Mouse (Mus musculus) stomach, embryonic 16.5 days (tissue): ENCODE measurements around the gene Cavin1. TPM values are rescaled to one million over a fixed set of nuclear protein-coding genes. Genes with fewer than 3 reads are reported as not detected.

Experiments
- ATAC-seq: fragments of 200-750 bp; cut with Nextera tagmentation; 2 replicates; pipeline ENCODE4 v1.8.0; 2017; ENCODE audit warnings: moderate number of reproducible peaks, moderate TSS enrichment; ENCODE audit not compliant: insufficient read depth, low FRiP score
- H3K27ac ChIP-seq: fragments of 300-500 bp; sonication (generic); 2 replicates; pipeline ENCODE4 v1.5.1; 2014; ENCODE audit warnings: low read length
- H3K27me3 ChIP-seq: fragments of 300-500 bp; sonication (generic); 2 replicates; pipeline ENCODE4 v1.6.1; 2014; ENCODE audit warnings: low read length, control low read depth, mixed read lengths; ENCODE audit not compliant: control insufficient read depth, insufficient read depth
- H3K36me3 ChIP-seq: fragments of 300-500 bp; sonication (generic); 2 replicates; pipeline ENCODE4 v1.6.1; 2014; ENCODE audit warnings: low read length; ENCODE audit not compliant: control insufficient read depth, insufficient read depth
- H3K4me1 ChIP-seq: fragments of 300-500 bp; sonication (generic); 2 replicates; pipeline ENCODE4 v1.6.1; 2014; ENCODE audit warnings: low read length, control low read depth, mixed read lengths; ENCODE audit not compliant: control insufficient read depth, insufficient read depth
- H3K4me2 ChIP-seq: fragments of 300-500 bp; sonication (generic); 2 replicates; pipeline ENCODE4 v1.6.1; 2014; ENCODE audit warnings: low read depth, low read length, mixed read lengths
- H3K4me3 ChIP-seq: fragments of 300-500 bp; sonication (generic); replicated peaks from 2 replicates; pipeline ENCODE4 v1.5.1; 2014; ENCODE audit warnings: mild to moderate bottlenecking, low read length
- H3K9ac ChIP-seq: fragments of 300-500 bp; sonication (generic); 2 replicates; pipeline ENCODE4 v1.6.1; 2014; ENCODE audit warnings: low read length
- H3K9me3 ChIP-seq: fragments of 300-500 bp; sonication (generic); replicated peaks from 2 replicates; pipeline ENCODE4 v1.6.1; 2016; ENCODE audit warnings: low read length, control low read depth; ENCODE audit not compliant: control insufficient read depth
- WGBS: fragments of 180-500 bp; shearing (Covaris S2); extraction: QIAGEN DNeasy Blood & Tissue Kit; methylation state at CpG from one replicate; pipeline ENCODE4 v1.1.7; 2014; 5-methylcytosine and 5-hydroxymethylcytosine counted together
- polyA plus RNA-seq: library from polyadenylated mRNA; unstranded; fragments of >200 nt; fragmentation: Nextera tagmentation; extraction: Ambion mirVana; gene quantifications from 2 replicates; pipeline ENCODE4 v1.2.1, GENCODE M21; 2015

Cavin1 gene
- polyA plus RNA-seq, 1 experiment from 2014 or later = 381 TPM

DNA sequence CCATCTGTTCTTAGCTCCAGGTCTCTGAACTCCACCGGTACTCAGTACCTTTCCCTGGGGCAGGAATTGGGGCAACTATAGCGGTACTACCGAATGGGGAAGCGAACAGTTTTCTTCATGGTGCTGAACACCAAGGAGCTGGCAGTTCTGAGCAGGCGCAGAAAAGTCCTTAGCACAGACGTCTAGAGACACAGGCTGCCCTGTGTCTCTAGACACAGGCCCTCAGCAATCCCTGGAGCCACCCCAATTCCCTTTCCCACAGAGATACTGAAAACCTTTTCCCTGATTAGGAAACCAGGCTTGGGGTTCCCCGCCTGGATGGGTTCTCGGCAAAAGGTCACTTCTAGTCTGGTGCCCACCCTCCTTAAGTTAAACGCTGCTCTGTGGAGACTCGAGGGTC lies 768 bp upstream of the Cavin1 start:
- peak overlapping the region; percentile 97 for H3K27ac ChIP-seq

DNA sequence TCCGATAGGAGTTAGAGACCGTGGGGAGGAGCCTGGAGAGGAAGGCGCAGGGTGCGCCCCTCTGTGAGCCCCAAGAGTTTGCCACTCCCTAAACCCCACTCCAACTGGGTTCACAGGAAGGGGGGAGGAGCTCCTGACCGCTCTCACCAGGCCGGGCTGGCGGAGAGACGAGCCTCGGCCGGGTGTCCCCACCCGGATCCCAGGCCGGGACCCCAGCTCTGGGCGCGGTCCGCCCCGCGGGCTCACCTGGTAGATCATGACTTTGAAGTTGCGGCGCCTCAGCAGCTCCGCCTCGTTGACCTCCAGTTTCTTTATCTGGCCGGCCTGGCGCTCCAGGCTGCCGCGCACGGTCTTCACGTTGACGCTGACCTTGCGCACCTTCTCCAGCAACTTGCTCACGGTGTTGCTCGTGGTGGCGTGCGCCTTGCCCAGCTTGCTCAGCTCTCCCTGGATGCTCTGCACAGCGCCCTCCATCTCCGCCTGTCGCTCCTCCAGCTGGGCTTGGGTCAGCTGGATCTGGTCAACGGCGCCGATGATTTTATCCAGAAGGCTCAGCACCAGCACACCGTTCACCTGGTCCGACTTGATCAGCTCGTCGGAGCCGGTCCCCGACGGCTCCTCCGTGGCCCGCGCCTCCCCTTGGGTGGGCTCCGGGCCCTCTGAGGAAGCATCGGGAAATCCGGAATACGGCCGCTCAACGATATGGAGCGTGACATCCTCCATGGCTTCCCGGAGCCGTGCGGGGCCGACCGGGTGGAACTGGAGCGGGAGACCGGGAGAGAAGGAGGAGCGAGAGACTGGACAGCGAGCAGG lies 737 bp downstream of the Cavin1 start:
- Histone ChIP-seq H3K27me3 (0 out of 2 replicates have a peak, but pooled peaks cover 4% of the 10 kb centered on the region), H3K4me3 (peak overlapping the region; percentile 91), H3K27ac (peak overlapping the region; percentile 97), H3K36me3 (no peaks in the 10 kb centered on the region), H3K9ac (peak overlapping the region; percentile 90), H3K4me2 (peak overlapping the region; percentile 73), H3K4me1 (peaks cover 51% of the 10 kb centered on the region), H3K9me3 (no peaks in the 10 kb centered on the region)
- under 1% methylated on average over 65 of the region's 65 CpGs for WGBS
- peak; percentile 78 for ATAC-seq

More for the DNA sequence above, 768 bp upstream of the Cavin1 start:
- peaks cover 38% of the 10 kb centered on the region for H3K4me1 ChIP-seq
- H3K27me3 ChIP-seq = 0 out of 2 replicates have a peak, but pooled peaks cover 4% of the 10 kb centered on the region
- peak overlapping the region; percentile 73 for H3K4me2 ChIP-seq
- H3K9me3 ChIP-seq = no peaks in the 10 kb centered on the region
- H3K36me3 ChIP-seq = no peaks in the 10 kb centered on the region
- peak overlapping the region; percentile 91 for H3K4me3 ChIP-seq
- peak overlapping the region; percentile 90 for H3K9ac ChIP-seq
- ATAC-seq = no peak
- 70% methylated on average over 10 of the region's 10 CpGs for WGBS

DNA sequence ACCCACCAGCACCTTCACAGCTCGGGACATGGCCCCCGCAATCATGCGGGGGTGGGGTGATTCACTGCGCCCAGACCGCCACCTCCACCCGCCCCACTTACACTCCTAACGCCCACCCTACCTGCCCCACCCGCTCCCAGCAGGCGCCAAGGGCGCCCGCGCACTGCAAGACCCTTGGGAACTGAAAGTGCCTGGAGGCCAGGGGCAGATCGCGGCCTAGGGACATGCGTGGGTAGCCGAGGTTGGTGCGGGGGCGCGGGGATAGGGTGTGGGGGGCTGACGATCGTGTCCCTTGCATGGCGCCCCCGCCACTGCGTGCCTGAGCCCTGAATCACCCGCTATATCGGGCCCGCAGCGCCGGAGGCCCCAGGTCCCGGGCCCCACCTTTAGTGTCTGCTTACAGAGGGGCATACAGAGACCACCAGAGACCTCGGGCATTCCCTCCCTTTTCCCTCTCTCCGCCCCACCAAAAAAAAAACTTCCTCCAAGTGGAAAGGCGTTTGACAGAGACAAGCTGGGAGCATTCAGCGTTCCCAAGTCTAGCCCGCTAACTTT lies 1.4 kb downstream of the Cavin1 start:
- Histone ChIP-seq H3K9ac (peak overlapping the region; percentile 90), H3K4me1 (peaks cover 52% of the 10 kb centered on the region), H3K27me3 (0 out of 2 replicates have a peak, but pooled peaks cover 4% of the 10 kb centered on the region), H3K9me3 (no peaks in the 10 kb centered on the region), H3K4me2 (peak overlapping the region; percentile 73), H3K36me3 (no peaks in the 10 kb centered on the region), H3K27ac (peak overlapping the region; percentile 97), H3K4me3 (peak overlapping the region; percentile 91)
- 2% methylated on average over 35 of the region's 35 CpGs for WGBS
- ATAC-seq = peak; percentile 3; the same call in 1 of the 2 replicates

DNA sequence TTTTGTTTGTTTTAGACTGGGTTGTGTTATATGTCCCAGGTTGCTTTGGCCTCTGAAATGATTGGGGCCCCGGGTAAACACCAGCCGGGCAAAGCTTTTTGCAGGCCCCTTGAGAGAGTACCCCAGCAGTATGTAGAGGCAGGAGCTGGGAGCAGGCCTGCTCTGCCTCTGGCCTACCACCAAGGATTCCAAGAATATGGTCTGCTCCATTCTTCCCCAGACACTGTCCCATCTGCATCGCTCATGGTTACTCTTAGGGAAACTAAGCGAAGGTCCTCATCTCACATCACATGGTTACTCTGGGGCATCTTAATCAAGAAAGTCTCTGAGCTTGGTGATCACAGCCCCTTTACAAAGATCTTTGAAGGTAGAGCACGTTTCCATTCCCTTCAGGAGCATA lies 2.2 kb downstream of the Cavin1 start:
- Histone ChIP-seq H3K4me2 (peak overlapping the region; percentile 73), H3K9me3 (no peaks in the 10 kb centered on the region), H3K9ac (peak overlapping the region; percentile 90), H3K36me3 (no peaks in the 10 kb centered on the region), H3K27ac (peak overlapping the region; percentile 97), H3K27me3 (0 out of 2 replicates have a peak, but pooled peaks cover 4% of the 10 kb centered on the region), H3K4me3 (peak overlapping the region; percentile 91), H3K4me1 (peaks cover 59% of the 10 kb centered on the region)
- WGBS = 60% methylated on average over 5 of the region's 5 CpGs
- no peak for ATAC-seq

DNA sequence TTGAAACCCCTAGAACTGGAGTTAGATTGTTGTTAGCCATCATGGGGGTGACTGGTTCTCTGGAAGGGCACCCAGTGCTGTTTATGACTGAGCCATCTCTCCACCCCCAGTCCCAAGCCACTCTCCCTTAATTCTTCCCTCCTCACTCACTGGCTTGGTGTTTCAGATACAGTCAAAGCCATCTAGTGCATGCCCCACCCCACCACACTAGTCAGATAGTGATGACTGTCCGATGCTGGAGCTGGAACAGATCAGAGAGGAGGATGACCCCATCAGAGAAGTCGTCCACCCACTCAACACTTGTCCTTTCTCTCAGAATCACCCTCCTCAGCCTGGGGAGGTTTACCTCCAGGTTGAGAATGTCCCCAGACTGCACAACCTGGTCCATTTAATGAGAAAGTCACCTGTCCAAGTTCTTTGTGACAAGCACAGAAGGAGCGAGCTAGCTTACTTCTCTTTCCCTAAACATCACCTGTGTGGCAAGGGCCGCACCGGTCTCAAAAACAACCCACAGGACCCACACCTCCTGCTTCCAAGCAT lies 2.7 kb downstream of the Cavin1 start:
- 68% methylated on average over 5 of the region's 5 CpGs for WGBS
- Histone ChIP-seq H3K9me3 (no peaks in the 10 kb centered on the region), H3K27ac (peak overlapping the region; percentile 97; the same call in 1 of the 2 replicates), H3K4me2 (peak overlapping the region; percentile 73), H3K36me3 (no peaks in the 10 kb centered on the region), H3K27me3 (0 out of 2 replicates have a peak, but pooled peaks cover 4% of the 10 kb centered on the region), H3K9ac (peak overlapping the region; percentile 90), H3K4me1 (peaks cover 64% of the 10 kb centered on the region), H3K4me3 (peak overlapping the region; percentile 91)
- no peak for ATAC-seq

DNA sequence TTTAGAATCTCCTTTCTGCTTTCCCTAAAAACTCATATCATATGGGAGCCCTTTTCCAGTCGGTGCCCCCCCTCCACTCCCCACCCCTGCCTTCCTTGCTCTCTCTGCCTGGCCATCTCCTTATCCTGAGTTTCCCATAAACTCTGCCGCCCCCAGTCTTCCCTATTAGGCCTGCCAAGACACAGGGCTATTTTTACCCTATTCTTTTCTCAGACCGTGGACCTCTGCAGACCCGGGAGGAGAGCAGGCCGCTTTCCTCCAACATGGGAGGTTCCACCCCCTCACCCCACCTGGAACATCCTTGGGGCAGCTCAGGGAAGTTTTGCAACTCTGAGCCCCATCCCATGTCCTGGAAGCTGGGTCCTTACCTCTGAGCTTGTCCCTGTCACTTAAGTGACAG lies 3.3 kb downstream of the Cavin1 start:
- peaks cover 70% of the 10 kb centered on the region for H3K4me1 ChIP-seq
- peak overlapping the region; percentile 73 for H3K4me2 ChIP-seq
- peak overlapping the region; percentile 90; the same call in 1 of the 2 replicates for H3K9ac ChIP-seq
- no peaks in the 10 kb centered on the region for H3K9me3 ChIP-seq
- H3K27ac ChIP-seq = peak overlapping the region; percentile 97; the same call in 1 of the 2 replicates
- 60% methylated on average over 5 of the region's 5 CpGs for WGBS
- no peaks in the 10 kb centered on the region for H3K36me3 ChIP-seq
- ATAC-seq = no peak
- 0 out of 2 replicates have a peak, but pooled peaks cover 4% of the 10 kb centered on the region for H3K27me3 ChIP-seq
- H3K4me3 ChIP-seq = peak overlapping the region; percentile 91

DNA sequence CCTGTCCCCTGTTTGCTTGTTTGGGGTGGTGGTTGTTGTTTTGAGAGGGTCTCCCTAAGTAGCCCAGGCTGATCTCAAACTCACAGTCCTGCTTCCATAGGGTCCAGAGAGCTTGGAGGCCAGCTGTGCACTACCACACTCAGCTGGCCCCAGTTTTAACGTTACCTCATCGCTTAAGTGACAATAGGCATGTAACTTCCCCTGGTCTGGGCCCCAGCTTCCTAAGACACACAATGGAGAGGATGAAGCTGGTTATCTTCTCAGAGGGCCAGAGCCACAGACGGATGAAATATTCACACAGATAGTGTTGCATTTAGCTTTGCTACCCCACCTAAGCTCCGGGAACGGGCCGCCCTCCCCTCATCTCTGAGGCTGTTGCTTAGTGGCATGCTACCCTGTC lies 4.9 kb downstream of the Cavin1 start:
- Histone ChIP-seq H3K27ac (peak overlapping the region; percentile 7; the same call in 1 of the 2 replicates), H3K4me3 (0 out of 2 replicates have a peak overlapping the region, but pooled peaks have one; percentile 6), H3K4me2 (peak overlapping the region; percentile 26), H3K36me3 (no peaks in the 10 kb centered on the region), H3K27me3 (no peaks in the 10 kb centered on the region), H3K4me1 (peaks cover 71% of the 10 kb centered on the region), H3K9ac (peak overlapping the region; percentile 43; the same call in 1 of the 2 replicates), H3K9me3 (no peaks in the 10 kb centered on the region)
- no peak for ATAC-seq
- 63% methylated on average over 6 of the region's 6 CpGs for WGBS

DNA sequence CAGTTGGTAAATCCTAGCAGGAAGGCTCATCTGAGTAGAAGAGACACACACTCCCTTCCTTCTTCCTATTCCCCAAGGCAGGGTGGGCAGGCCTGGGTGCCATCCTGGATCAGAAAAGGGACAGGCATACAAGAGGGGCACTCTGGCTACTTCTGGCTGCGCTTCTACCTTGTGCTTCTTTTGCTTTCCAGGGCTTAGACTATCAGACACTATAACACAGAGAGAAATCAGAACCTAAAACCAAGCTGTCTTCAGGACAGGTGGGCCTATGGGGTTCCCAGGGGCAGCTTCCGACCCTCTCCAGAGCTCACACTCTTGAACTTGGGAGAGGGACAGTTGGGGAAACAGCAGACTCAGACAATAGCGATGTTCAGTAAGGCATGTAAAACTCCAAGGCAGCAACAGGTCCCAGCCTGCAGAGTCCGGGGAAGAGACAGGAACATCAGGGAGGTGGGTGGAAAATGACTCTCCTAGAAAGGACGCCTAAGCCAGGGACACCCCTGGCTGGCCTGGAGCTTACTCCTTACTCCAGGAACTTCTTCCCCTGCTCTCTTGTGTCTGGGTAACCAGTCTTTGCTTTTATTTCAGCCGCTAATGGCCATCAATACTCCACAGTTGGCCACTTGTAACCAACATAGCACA lies 5.7 kb downstream of the Cavin1 start:
- peak overlapping the region; percentile 28; the same call in 1 of the 2 replicates for H3K4me2 ChIP-seq
- H3K27me3 ChIP-seq = no peaks in the 10 kb centered on the region
- H3K27ac ChIP-seq = peak overlapping the region; percentile 85
- 83% methylated on average over 6 of the region's 6 CpGs for WGBS
- no peaks in the 10 kb centered on the region for H3K9me3 ChIP-seq
- H3K4me3 ChIP-seq = peak overlapping the region; percentile 11
- peak overlapping the region; percentile 50 for H3K9ac ChIP-seq
- H3K36me3 ChIP-seq = no peaks in the 10 kb centered on the region
- no peak for ATAC-seq
- H3K4me1 ChIP-seq = peaks cover 77% of the 10 kb centered on the region
